Mouse (Mus musculus) heart, embryonic 14.5 days (tissue): ENCODE results near the gene Fh1. TPM values are rescaled to one million over a fixed set of nuclear protein-coding genes. Genes with fewer than 3 reads are reported as not detected.

Experiments used
- ATAC-seq: fragments of 200-750 bp; cut with Nextera tagmentation; 2 replicates; pipeline ENCODE4 v1.8.0; 2017; ENCODE audit warnings: low read depth, moderate TSS enrichment; ENCODE audit not compliant: insufficient number of reproducible peaks, insufficient read depth, low FRiP score
- H3K27ac ChIP-seq, 2 experiments: fragments of 200-500 bp in 1 of 2; fragments of 300-500 bp in 1 of 2; sonication (generic) in 1 of 2; replicated peaks in 1 of 2; 2 replicates each; pipeline ENCODE4 v1.5.1; 2012 to 2014; ENCODE audit warnings: low read depth in 2 of 2, low read length in 2 of 2, control low read depth in 1 of 2, mild to moderate bottlenecking in 1 of 2, mixed read lengths in 1 of 2; ENCODE audit not compliant: control insufficient read depth in 1 of 2, insufficient read depth in 1 of 2
- H3K27me3 ChIP-seq: fragments of 300-500 bp; sonication (generic); 2 replicates; pipeline ENCODE4 v1.6.1; 2014; ENCODE audit warnings: mild to moderate bottlenecking, low read length, control low read depth; ENCODE audit not compliant: control insufficient read depth, insufficient read depth
- H3K36me3 ChIP-seq: fragments of 300-500 bp; sonication (generic); 2 replicates; pipeline ENCODE4 v1.6.1; 2014; ENCODE audit warnings: mild to moderate bottlenecking, control low read depth, low read length, mixed read lengths; ENCODE audit not compliant: control insufficient read depth, insufficient read depth
- H3K4me1 ChIP-seq, 2 experiments: fragments of 200-500 bp in 1 of 2; fragments of 300-500 bp in 1 of 2; sonication (generic) in 1 of 2; 2 replicates each; pipeline ENCODE4 v1.6.1; 2012 to 2014; ENCODE audit warnings: low read length in 2 of 2, control low read depth in 1 of 2, mixed read lengths in 1 of 2; ENCODE audit not compliant: control insufficient read depth in 2 of 2, insufficient read depth in 2 of 2
- H3K4me2 ChIP-seq: fragments of 300-500 bp; sonication (generic); 2 replicates; pipeline ENCODE4 v1.6.1; 2014; ENCODE audit warnings: mild to moderate bottlenecking, low read length
- H3K4me3 ChIP-seq, 2 experiments: fragments of 200-500 bp in 1 of 2; fragments of 300-500 bp in 1 of 2; sonication (generic) in 1 of 2; 2 replicates each; pipeline ENCODE4 v1.5.1; 2012 to 2014; ENCODE audit warnings: low read length in 2 of 2, mild to moderate bottlenecking in 2 of 2, control low read depth in 1 of 2, low read depth in 1 of 2, moderate library complexity in 1 of 2; ENCODE audit not compliant: control insufficient read depth in 1 of 2, insufficient read depth in 1 of 2
- H3K9ac ChIP-seq: fragments of 300-500 bp; sonication (generic); 2 replicates; pipeline ENCODE4 v1.6.1; 2014; ENCODE audit warnings: mild to moderate bottlenecking, low read length
- H3K9me3 ChIP-seq: fragments of 300-500 bp; sonication (generic); 2 replicates; pipeline ENCODE4 v1.6.1; 2016; ENCODE audit warnings: low read length, control low read depth; ENCODE audit not compliant: control insufficient read depth
- WGBS: fragments of 180-500 bp; shearing (Covaris S2); extraction: QIAGEN DNeasy Blood & Tissue Kit; methylation state at CpG from one replicate; pipeline ENCODE4 v1.1.7; 2014; 5-methylcytosine and 5-hydroxymethylcytosine counted together
- polyA plus RNA-seq: library from polyadenylated mRNA; unstranded; fragments of >200 nt; fragmentation: Nextera tagmentation; extraction: Ambion mirVana; gene quantifications from 2 replicates; pipeline ENCODE4 v1.2.1, GENCODE M21; 2014

Gene Fh1
- polyA plus RNA-seq, 1 experiment from 2014 or later, result 312 TPM

GRCm38 (mm10) chr1:175592832-175593231 lies 32.6 kb downstream of the Fh1 start:
- no peak overlapping the region for H3K27ac ChIP-seq
- ATAC-seq, result no peak
- WGBS, result 89% methylated on average over 1 of the region's 1 CpGs
- H3K9ac ChIP-seq, result no peak overlapping the region
- H3K9me3 ChIP-seq, result no peaks in the 10 kb centered on the region
- no peak overlapping the region for H3K4me3 ChIP-seq
- no peaks in the 10 kb centered on the region for H3K4me1 ChIP-seq
- no peak overlapping the region for H3K4me2 ChIP-seq
- H3K27me3 ChIP-seq, result no peaks in the 10 kb centered on the region
- H3K36me3 ChIP-seq, result no peaks in the 10 kb centered on the region

- no peak overlapping the region for H3K27ac ChIP-seq
- no peak overlapping the region for H3K4me3 ChIP-seq
- no peaks in the 10 kb centered on the region for H3K36me3 ChIP-seq
- H3K27me3 ChIP-seq, result no peaks in the 10 kb centered on the region
- H3K4me1 ChIP-seq, result no peaks in the 10 kb centered on the region
- ATAC-seq, result no peak
- H3K9me3 ChIP-seq, result no peaks in the 10 kb centered on the region
- H3K9ac ChIP-seq, result no peak overlapping the region
- H3K4me2 ChIP-seq, result no peak overlapping the region
- 70% methylated on average over 5 of the region's 5 CpGs for WGBS
Measured at GRCm38 (mm10) chr1:175586656-175587055, 38.8 kb downstream of the Fh1 start.

GRCm38 (mm10) chr1:175585267-175585666 lies 40.2 kb downstream of the Fh1 start:
- Histone ChIP-seq H3K27ac (no peak overlapping the region), H3K36me3 (no peaks in the 10 kb centered on the region), H3K4me2 (no peak overlapping the region), H3K4me1 (no peaks in the 10 kb centered on the region), H3K4me3 (no peak overlapping the region), H3K9me3 (no peaks in the 10 kb centered on the region), H3K9ac (no peak overlapping the region), H3K27me3 (no peaks in the 10 kb centered on the region)
- 49% methylated on average over 2 of the region's 2 CpGs for WGBS
- ATAC-seq, result no peak

- Histone ChIP-seq H3K9ac (no peak overlapping the region), H3K27ac (no peak overlapping the region), H3K4me2 (no peak overlapping the region), H3K27me3 (no peaks in the 10 kb centered on the region), H3K4me3 (no peak overlapping the region), H3K9me3 (no peaks in the 10 kb centered on the region), H3K36me3 (no peaks in the 10 kb centered on the region), H3K4me1 (no peaks in the 10 kb centered on the region)
- no peak for ATAC-seq
- WGBS, result 70% methylated on average over 4 of the region's 4 CpGs
Measured at GRCm38 (mm10) chr1:175582799-175583198, 42.6 kb downstream of the Fh1 start.

GRCm38 (mm10) chr1:175580346-175580745 lies 45.1 kb downstream of the Fh1 start:
- Histone ChIP-seq H3K4me1 (no peaks in the 10 kb centered on the region), H3K27ac (no peak overlapping the region), H3K4me3 (no peak overlapping the region), H3K36me3 (no peaks in the 10 kb centered on the region), H3K9ac (no peak overlapping the region), H3K27me3 (no peaks in the 10 kb centered on the region), H3K4me2 (no peak overlapping the region), H3K9me3 (no peaks in the 10 kb centered on the region)
- WGBS, result 82% methylated on average over 7 of the region's 7 CpGs
- ATAC-seq, result no peak

- 80% methylated on average over 9 of the region's 9 CpGs for WGBS
- H3K4me3 ChIP-seq, result no peak overlapping the region
- no peak overlapping the region for H3K27ac ChIP-seq
Measured at GRCm38 (mm10) chr1:175579598-175580235, 45.7 kb downstream of the Fh1 start.

GRCm38 (mm10) chr1:175578425-175579096 lies 46.9 kb downstream of the Fh1 start:
- no peaks in the 10 kb centered on the region for H3K36me3 ChIP-seq
- no peaks in the 10 kb centered on the region for H3K4me1 ChIP-seq
- ATAC-seq, result no peak
- H3K9me3 ChIP-seq, result no peaks in the 10 kb centered on the region
- WGBS, result 78% methylated on average over 2 of the region's 2 CpGs
- H3K4me2 ChIP-seq, result no peak overlapping the region
- no peak overlapping the region for H3K27ac ChIP-seq
- no peaks in the 10 kb centered on the region for H3K27me3 ChIP-seq
- H3K4me3 ChIP-seq, result no peak overlapping the region
- H3K9ac ChIP-seq, result no peak overlapping the region

More at GRCm38 (mm10) chr1:175579598-175580235, 45.7 kb downstream of the Fh1 start:
- H3K36me3 ChIP-seq, result no peaks in the 10 kb centered on the region
- H3K9ac ChIP-seq, result no peak overlapping the region
- no peaks in the 10 kb centered on the region for H3K4me1 ChIP-seq
- no peak overlapping the region for H3K4me2 ChIP-seq
- no peaks in the 10 kb centered on the region for H3K9me3 ChIP-seq
- H3K27me3 ChIP-seq, result no peaks in the 10 kb centered on the region
- ATAC-seq, result no peak

GRCm38 (mm10) chr1:175574129-175574528 lies 51.3 kb downstream of the Fh1 start:
- WGBS, result 72% methylated on average over 2 of the region's 2 CpGs
- ATAC-seq, result no peak

More at GRCm38 (mm10) chr1:175574129-175574528, 51.3 kb downstream of the Fh1 start:
- Histone ChIP-seq H3K27ac (no peak overlapping the region), H3K9ac (no peak overlapping the region), H3K4me2 (no peak overlapping the region), H3K9me3 (no peaks in the 10 kb centered on the region), H3K4me1 (no peaks in the 10 kb centered on the region), H3K27me3 (no peaks in the 10 kb centered on the region), H3K36me3 (no peaks in the 10 kb centered on the region), H3K4me3 (no peak overlapping the region)
